Mouse (Mus musculus) heart, postnatal 14 days (tissue): Measurements from ENCODE around the gene Dgkg. TPM values are rescaled to one million over a fixed set of nuclear protein-coding genes. Genes with fewer than 3 reads are reported as not detected.

Experiments
- DNase-seq, 2 experiments: peaks; one replicate each; pipeline ENCODE4 v3.0.0; 2021 to 2022
- intact Hi-C: fragments of 180-260 bp; cut with DNase I; formaldehyde crosslinking; loops from one replicate; pipeline ENCODE4 v1.15.1; 2025
- long read RNA-seq, 2 experiments: library from polyadenylated mRNA; stranded (forward); transcript quantifications; one replicate each; pipeline ENCODE4 v2.0.0; 2021
- total RNA-seq, 2 experiments: library from RNA; stranded (reverse); gene quantifications; 2 replicates each; pipeline ENCODE4 v1.2.3; 2021

The Dgkg gene
- under 1 TPM; 0.57 to 0.83 TPM for total RNA-seq
- long read RNA-seq, experiment 1: 0 reads
- long read RNA-seq, experiment 2: 0 reads

GRCm38 (mm10) chr16:22656533-22657444 lies at the start of gene Dgkg:
TSS of gene Dgkg (minus strand) at chr16:22657221.
- intact Hi-C loops: no loop called here
- DNase-seq: peak; percentile 31 to 40

GRCm38 (mm10) chr16:22704946-22705345 lies 47.9 kb upstream of the Dgkg start:
- intact Hi-C loops: no loop called here

GRCm38 (mm10) chr16:22704136-22704535 lies 47.1 kb upstream of the Dgkg start:
- intact Hi-C loops: no loop called here
- DNase-seq: no peak

More at GRCm38 (mm10) chr16:22704946-22705345, 47.9 kb upstream of the Dgkg start:
- peak; percentile 21 to 39 for DNase-seq

GRCm38 (mm10) chr16:22698846-22699760 lies 42.1 kb upstream of the Dgkg start:
- DNase-seq: peak; percentile 59 to 79
- intact Hi-C loops: no loop called here

GRCm38 (mm10) chr16:22698101-22698500 lies 41.1 kb upstream of the Dgkg start:
- intact Hi-C loops: no loop called here
- no peak for DNase-seq

GRCm38 (mm10) chr16:22689622-22690021 lies 32.6 kb upstream of the Dgkg start:
- DNase-seq: no peak
- intact Hi-C loops: no loop called here

GRCm38 (mm10) chr16:22687711-22688230 lies 30.8 kb upstream of the Dgkg start:
- no peak for DNase-seq
- intact Hi-C loops: no loop called here

- DNase-seq: no peak
- intact Hi-C loops: no loop called here
These were observed 26.6 kb upstream of the Dgkg start for GRCm38 (mm10) chr16:22683605-22684004.

- no peak for DNase-seq
- intact Hi-C loops: no loop called here
These were observed 25.7 kb upstream of the Dgkg start for GRCm38 (mm10) chr16:22682727-22683126.

GRCm38 (mm10) chr16:22679641-22680040 lies 22.6 kb upstream of the Dgkg start:
- intact Hi-C loops: no loop called here
- DNase-seq: no peak

- intact Hi-C loops: no loop called here
These were observed 17.6 kb upstream of the Dgkg start for GRCm38 (mm10) chr16:22674636-22675035.

GRCm38 (mm10) chr16:22674164-22674563 lies 17.1 kb upstream of the Dgkg start:
- DNase-seq: no peak
- intact Hi-C loops: no loop called here

More at GRCm38 (mm10) chr16:22674636-22675035, 17.6 kb upstream of the Dgkg start:
- no peak for DNase-seq

GRCm38 (mm10) chr16:22664033-22664432 lies 7.0 kb upstream of the Dgkg start:
- DNase-seq: no peak
- intact Hi-C loops: no loop called here

- intact Hi-C loops: no loop called here
- DNase-seq: no peak
These were observed 6.1 kb upstream of the Dgkg start for GRCm38 (mm10) chr16:22663136-22663535.

GRCm38 (mm10) chr16:22661076-22661475 lies 4.1 kb upstream of the Dgkg start:
- intact Hi-C loops: no loop called here
- DNase-seq: no peak

- intact Hi-C loops: no loop called here
- DNase-seq: no peak
These were observed 1.1 kb upstream of the Dgkg start for GRCm38 (mm10) chr16:22657874-22658789.

GRCm38 (mm10) chr16:22655812-22656211 lies 1.2 kb downstream of the Dgkg start:
- intact Hi-C loops: no loop called here
- no peak for DNase-seq

- intact Hi-C loops: no loop called here
These were observed 1.8 kb downstream of the Dgkg start for GRCm38 (mm10) chr16:22655223-22655622.

GRCm38 (mm10) chr16:22654477-22654835 lies 2.6 kb downstream of the Dgkg start:
- DNase-seq: no peak
- intact Hi-C loops: no loop called here

More at GRCm38 (mm10) chr16:22655223-22655622, 1.8 kb downstream of the Dgkg start:
- DNase-seq: no peak
